Mouse (Mus musculus) olfactory bulb, adult 2 months (tissue): ENCODE measurements around the gene Dnttip1. TPM values are rescaled to one million over a fixed set of nuclear protein-coding genes. Genes with fewer than 3 reads are reported as not detected.
A peak's percentile ranks its signal among the peaks of the same experiment; 100 is the strongest.

Experiments
- H3K27ac ChIP-seq: fragments of 200-500 bp; 2 replicates; pipeline ENCODE4 v1.5.1; 2012; ENCODE audit warnings: low read depth, low read length; ENCODE audit not compliant: insufficient read depth
- H3K4me1 ChIP-seq: fragments of 200-500 bp; 2 replicates; pipeline ENCODE4 v1.6.1; 2012; ENCODE audit warnings: low read length; ENCODE audit not compliant: control insufficient read depth, insufficient read depth
- H3K4me3 ChIP-seq: fragments of 200-500 bp; 2 replicates; pipeline ENCODE4 v1.5.1; 2012; ENCODE audit warnings: mild to moderate bottlenecking, low read depth, low read length, moderate library complexity; ENCODE audit not compliant: insufficient read depth
- CTCF ChIP-seq: fragments of 200-500 bp; IDR thresholded peaks from 2 replicates; pipeline ENCODE4 v1.5.1; 2012; ENCODE audit warnings: low read depth, mild to moderate bottlenecking, low read length, moderate library complexity; ENCODE audit not compliant: insufficient read depth
- POLR2A ChIP-seq: fragments of 200-500 bp; IDR thresholded peaks from 2 replicates; pipeline ENCODE4 v1.6.1; 2012; ENCODE audit warnings: mild to moderate bottlenecking, low read depth, low read length, moderate library complexity; ENCODE audit not compliant: insufficient read depth
- WGBS: fragments of 180-500 bp; shearing (Covaris S2); methylation state at CpG from one replicate; pipeline ENCODE4 v1.1.7; 2018; 5-methylcytosine and 5-hydroxymethylcytosine counted together
- polyA plus RNA-seq: library from polyadenylated mRNA; stranded (reverse); fragments of >200 nt; gene quantifications from 2 replicates; pipeline ENCODE4 v1.2.4, GENCODE M21; 2012; ENCODE audit warnings: low replicate concordance; ENCODE audit not compliant: missing spikeins, insufficient read depth, insufficient read length

Dnttip1 gene
- polyA plus RNA-seq, 1 experiment, result not detected

GRCm38 (mm10) chr2:164725895-164726619, 19.7 kb upstream of the Dnttip1 start:
- Histone ChIP-seq H3K4me1 (no peaks in the 10 kb centered on the region), H3K27ac (no peak overlapping the region), H3K4me3 (no peak overlapping the region)
- TF ChIP-seq POLR2A (no peak), CTCF (no peak)
- 25% methylated on average over 6 of the region's 6 CpGs for WGBS

DNA sequence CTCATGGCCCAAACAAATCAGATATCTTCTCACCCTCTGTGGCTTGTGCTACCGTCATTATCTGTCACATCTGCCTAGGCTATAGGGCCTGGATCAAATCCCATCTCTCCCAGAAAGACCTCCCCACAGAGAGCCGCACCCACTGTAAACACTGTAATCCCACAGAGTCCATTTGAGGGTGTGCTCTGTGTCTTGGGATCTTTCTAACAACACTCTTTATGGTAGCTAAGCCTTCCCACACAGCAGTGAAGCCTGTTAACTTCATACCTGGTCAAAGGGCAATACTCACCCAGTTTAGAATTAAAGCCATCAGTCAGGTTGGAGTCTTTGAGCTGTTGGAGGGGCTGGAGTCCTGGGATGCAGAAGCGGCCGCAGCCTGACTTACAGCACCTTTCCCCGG, 14.1 kb upstream of the Dnttip1 start:
- no peak overlapping the region for H3K27ac ChIP-seq
- TF ChIP-seq CTCF (no peak), POLR2A (no peak)
- 83% methylated on average over 5 of the region's 5 CpGs for WGBS

GRCm38 (mm10) chr2:164733259-164733658, 12.5 kb upstream of the Dnttip1 start:
- H3K4me3 ChIP-seq, result no peak overlapping the region

More for the DNA sequence above, 14.1 kb upstream of the Dnttip1 start:
- Histone ChIP-seq H3K4me3 (no peak overlapping the region), H3K4me1 (no peaks in the 10 kb centered on the region)

DNA sequence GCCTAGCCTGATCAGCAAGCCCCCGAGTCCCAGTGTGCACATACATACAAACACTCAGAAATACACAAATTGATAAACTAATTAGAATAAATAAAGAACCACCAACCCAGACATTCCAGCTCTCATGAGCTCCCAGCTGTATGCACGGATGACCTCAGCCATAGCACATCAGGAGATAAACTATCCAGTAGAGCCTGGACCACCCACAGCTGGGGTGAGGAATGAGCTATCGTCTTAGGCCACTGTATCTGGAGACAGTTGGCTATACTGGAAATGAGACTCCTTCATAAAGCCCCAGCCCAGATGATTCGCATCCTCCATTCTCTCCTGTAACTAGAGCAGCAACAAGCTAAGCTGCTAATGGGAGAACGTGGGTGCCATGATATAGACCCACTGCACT, 10.9 kb upstream of the Dnttip1 start:
- Histone ChIP-seq H3K4me1 (no peaks in the 10 kb centered on the region), H3K27ac (no peak overlapping the region), H3K4me3 (no peak overlapping the region)
- TF ChIP-seq POLR2A (no peak), CTCF (no peak)
- 86% methylated on average over 5 of the region's 5 CpGs for WGBS

More at GRCm38 (mm10) chr2:164733259-164733658, 12.5 kb upstream of the Dnttip1 start:
- no peak for TF ChIP-seq POLR2A
- TF ChIP-seq CTCF, result no peak
- no peak overlapping the region for H3K27ac ChIP-seq
- H3K4me1 ChIP-seq, result no peaks in the 10 kb centered on the region
- 93% methylated on average over 2 of the region's 2 CpGs for WGBS

- WGBS, result 58% methylated on average over 5 of the region's 5 CpGs
- no peak overlapping the region for H3K4me3 ChIP-seq
- TF ChIP-seq CTCF, result no peak
- no peak for TF ChIP-seq POLR2A
- 0 out of 2 replicates have a peak, but pooled peaks cover 3% of the 10 kb centered on the region for H3K4me1 ChIP-seq
- no peak overlapping the region for H3K27ac ChIP-seq
Measured at GRCm38 (mm10) chr2:164735446-164735845, 10.3 kb upstream of the Dnttip1 start.

DNA sequence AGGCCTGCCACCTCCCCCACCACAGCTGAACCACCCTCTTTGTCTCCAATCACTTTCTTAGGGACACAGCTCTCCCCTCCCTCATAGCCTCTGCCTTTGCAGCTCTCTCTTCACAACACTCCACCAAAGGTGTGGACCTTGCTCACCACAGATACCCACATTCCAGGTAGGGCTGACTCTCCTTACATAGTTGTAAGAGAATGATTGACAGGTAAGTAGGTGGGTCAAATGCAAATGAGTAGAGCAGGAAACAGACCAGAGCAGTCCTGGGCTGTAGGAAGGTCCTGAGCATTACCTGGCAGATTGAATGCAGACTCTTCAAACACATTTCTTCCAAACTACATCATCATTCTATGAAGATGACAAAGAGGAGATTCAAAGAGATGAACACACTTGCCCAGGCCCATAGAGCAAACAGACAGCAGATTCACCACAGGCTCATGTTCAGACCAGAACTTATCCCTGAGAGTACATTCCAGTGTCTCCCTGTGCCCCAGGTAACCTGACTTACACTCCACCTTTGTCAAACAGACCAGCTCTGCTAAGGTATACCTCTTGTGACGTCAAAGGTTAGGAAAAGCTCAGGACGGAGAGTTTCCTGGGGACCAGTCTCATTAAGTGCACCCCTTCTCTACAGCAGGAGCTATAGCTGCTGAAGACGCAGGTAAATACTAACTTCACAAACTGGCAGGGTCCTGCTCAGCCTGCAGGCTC, 8.2 kb upstream of the Dnttip1 start:
- no peak overlapping the region for H3K27ac ChIP-seq
- no peak for TF ChIP-seq POLR2A
- no peak for TF ChIP-seq CTCF
- 80% methylated on average over 3 of the region's 3 CpGs for WGBS
- 0 out of 2 replicates have a peak, but pooled peaks cover 3% of the 10 kb centered on the region for H3K4me1 ChIP-seq
- no peak overlapping the region for H3K4me3 ChIP-seq

DNA sequence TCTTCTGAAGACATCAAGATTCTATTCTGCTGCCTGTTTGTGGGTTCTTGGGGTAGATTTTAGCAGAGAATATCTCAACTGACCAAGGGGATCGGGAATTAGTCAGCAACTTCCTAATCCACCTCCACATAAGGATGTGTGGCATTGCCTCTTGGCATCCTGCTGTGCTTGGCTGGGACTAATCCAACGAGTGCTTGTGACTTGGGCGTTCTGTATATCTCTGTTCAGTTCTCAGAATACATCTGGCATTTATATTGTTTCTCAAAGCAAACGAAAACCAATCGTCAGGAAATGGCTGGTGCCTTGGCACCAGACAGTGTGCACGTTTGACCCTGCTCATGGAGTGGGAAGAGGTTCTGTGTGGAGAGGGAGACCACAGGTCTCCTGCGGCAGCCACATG, 5.9 kb upstream of the Dnttip1 start:
- no peak overlapping the region for H3K27ac ChIP-seq
- WGBS, result 35% methylated on average over 7 of the region's 7 CpGs

GRCm38 (mm10) chr2:164744987-164745386, 796 bp upstream of the Dnttip1 start:
- no peak overlapping the region for H3K4me3 ChIP-seq
- no peak overlapping the region for H3K27ac ChIP-seq
- WGBS, result 60% methylated on average over 13 of the region's 13 CpGs
- H3K4me1 ChIP-seq, result peaks cover 10% of the 10 kb centered on the region
- no peak for TF ChIP-seq POLR2A
- TF ChIP-seq CTCF, result no peak

More for the DNA sequence above, 5.9 kb upstream of the Dnttip1 start:
- TF ChIP-seq CTCF (no peak), POLR2A (no peak)
- Histone ChIP-seq H3K4me3 (no peak overlapping the region), H3K4me1 (0 out of 2 replicates have a peak, but pooled peaks cover 3% of the 10 kb centered on the region)

- peaks cover 7% of the 10 kb centered on the region for H3K4me1 ChIP-seq
- no peak for TF ChIP-seq POLR2A
- TF ChIP-seq CTCF, result no peak
- peak overlapping the region; percentile 99 for H3K4me3 ChIP-seq
- no peak overlapping the region for H3K27ac ChIP-seq
- WGBS, result 50% methylated on average over 8 of the region's 8 CpGs
Measured at GRCm38 (mm10) chr2:164746693-164747092, 910 bp downstream of the Dnttip1 start.
